Mouse (Mus musculus): ENCODE results near the gene Dlgap1.

Gene Dlgap1

DNA sequence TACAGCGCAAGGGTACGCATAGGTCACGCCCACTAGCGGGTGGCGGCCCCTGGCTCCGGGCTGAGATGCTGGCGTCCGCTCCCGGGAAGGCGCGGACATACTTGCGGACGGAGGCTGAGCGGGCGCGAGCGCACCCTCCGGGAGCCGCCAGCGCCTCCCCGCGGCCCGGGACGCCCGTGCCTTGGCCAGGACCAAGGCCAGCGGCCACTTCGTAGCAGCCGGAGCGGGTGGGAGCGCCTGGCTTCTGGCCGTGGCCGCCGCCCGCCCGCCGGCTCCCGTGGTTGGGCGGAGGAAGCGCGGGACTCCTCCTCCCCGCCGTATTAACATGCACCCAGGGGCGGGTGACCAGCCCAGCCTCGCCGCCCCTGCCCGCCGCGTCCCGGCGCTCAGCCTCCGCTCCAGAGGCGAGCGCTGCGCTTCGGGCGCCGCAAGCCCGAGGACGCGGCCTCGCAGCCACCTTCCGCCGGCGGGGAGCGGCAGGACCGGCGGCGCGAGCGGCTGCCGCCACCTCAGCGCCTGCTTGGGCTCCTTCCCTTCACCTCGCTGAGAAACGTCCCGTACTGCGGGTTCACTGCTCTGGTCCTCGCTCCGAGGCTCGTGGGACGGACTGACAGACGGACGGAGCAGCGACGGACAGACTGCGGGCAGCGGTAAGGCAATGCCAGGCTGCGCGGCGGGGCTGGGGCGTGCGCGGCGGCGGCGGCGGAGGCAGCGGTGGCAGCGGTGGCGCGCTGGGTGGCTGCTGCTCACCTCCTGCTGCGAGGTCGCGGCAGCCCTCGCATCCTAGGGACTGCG is at the start of gene Dlgap1:
Dlgap1 (plus strand) TSS at position 53 of the 795 bp plus-strand sequence.
- DNase-seq = peak; percentile 60

DNA sequence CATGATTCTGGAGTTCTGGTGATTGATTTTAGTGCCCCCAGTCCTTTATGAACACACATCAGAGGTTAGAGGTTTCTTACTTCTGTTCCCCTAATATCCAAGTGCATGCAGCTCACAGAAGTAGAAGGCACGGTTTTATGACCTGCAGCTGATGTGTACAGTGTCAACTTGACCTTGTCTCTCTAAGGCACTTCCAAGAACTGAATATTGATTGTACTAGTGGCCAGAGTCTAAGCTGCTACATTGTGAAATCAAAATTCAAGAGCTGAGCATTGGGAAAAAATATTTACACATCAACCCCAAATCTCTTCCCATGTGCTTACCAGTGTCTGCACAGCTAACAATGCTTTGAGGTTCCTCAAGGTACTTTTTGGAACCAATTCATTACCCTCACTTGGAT is 13.9 kb upstream of the Dlgap1 start:
- no peak for DNase-seq

DNA sequence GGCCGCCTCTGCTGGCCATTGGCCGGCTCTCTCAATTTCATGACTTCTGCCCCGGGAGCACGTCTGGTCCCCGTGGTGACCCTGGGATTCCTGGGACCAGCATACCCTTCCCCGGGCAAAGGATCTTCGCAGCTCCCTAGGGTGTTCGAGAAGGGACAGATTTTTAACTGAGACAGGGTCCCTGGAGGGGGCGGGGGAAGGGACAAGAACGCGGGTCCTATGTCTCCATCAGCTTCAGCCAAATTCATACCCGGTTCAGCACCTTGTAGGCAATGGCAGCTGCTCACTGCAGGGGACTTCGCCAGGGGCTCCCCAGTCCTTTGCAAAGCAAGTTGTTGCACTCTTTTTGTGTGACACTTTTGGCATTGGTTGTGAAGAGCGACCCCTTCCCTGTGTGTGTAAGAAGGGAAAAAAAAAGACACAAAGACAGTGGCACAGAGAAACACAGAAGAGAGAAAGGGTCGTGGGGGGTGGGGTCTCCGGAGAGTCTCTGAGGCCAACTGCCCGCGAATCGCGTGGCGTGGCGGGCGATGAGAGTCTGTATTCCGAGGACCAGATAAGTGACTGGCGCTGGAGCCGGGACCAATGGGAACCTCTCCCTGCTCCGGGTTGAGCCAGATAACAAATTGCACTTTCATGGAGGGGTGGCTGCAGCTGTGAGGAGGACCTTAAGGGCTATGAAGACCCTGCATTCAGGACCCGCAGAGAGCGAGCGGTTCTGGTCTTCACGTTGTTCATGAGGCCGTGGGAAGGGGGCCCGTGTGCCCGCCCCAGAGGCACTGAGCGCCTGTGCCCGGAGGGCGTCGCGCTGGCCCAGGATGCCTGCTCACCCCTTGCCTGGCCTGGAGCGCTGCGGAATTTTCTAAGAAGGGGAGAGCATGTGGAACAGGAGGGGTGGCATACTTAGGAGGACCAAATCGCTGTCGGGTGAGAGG is 1.2 kb downstream of the Dlgap1 start:
- no peak for DNase-seq

DNA sequence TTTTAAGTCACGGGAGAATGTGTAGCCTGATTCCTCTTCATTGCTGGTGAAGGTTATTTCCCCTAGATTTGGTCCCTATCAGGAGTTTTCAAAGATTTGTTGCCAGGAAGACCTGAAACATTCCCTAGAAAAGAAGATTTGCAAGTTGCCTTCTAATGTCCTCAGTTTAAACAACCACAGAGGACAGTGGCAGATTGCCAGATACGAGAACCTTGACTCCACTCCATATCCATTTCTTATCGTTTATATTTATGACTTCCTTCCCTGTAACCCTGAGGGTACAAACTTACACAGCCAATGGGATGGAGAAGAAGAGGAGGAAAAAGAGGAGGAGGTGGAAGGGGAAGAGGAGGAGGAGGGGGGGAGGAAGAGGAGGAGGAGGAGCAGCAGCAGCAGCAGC is 4.2 kb downstream of the Dlgap1 start:
- no peak for DNase-seq

DNA sequence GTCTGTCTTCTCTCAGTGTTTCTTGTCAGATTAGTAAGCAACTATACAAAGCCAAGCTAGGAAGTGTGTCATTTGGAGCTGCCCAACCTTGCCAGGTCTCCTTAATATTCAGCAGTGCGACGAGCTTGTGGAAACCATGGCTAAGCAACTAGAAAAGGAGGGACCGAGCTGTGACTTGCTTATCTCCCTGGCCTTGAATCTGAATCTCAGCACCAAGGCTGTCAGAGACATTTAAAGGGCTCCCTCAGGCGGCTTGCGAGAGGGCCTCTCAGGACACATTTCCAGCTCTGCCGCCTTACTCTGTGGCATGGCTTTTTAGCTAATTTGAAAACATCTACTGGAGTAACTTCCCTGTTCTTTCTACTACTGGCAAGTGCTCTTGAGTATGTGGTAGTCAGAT is 5.1 kb downstream of the Dlgap1 start:
- no peak for DNase-seq

DNA sequence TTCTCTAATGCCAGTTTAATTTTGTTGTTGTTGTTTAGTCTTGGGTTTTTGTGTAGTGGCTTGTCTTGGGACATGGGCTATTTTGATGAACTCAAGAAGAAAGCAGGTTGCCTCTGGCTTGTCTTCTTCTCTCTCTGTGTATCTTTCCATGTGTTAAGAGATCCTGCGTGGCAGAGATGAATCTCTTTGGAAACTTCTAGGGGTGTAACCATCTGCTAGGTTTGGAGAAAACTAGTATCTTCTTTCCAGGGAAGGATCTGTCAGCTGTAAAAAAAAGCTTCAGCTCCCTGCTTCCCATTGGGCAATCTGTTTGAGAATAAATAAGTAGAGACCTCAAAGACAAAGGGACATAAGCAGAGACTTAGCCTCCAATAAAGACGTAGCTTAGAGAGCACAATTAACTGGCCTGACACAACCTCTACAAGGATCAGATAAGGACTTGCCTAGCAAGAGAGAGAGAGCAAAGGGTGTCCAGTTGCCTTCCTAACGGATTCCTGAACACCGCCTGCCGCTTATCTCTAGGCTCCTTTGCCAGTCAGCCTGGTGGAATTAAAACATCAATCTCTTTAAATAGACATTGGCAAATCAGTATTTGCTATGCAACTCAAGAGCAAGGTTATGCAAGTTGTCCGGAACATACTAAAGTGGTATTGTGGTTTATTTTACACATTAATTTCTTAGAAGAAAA is 13.5 kb downstream of the Dlgap1 start:
- no peak for DNase-seq

DNA sequence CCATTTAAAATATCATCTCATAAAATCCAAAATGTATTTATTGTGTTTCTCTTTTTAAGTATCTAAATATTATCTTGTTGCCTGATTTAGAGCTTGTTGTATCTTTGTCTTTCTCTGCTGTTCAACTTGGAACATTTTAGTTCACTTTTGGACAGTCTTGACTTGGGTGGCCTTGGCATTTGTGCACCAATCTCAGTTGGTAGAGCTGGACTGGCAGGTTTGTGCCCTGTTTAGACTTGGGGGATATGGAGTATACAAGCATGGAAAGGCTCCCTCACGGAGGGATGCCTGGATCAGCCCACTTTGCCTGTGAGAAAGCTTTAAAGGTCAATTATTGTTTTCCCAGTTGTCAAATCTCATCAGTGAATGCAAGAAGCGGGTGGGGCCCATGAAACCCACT is 27.5 kb downstream of the Dlgap1 start:
- no peak for DNase-seq

DNA sequence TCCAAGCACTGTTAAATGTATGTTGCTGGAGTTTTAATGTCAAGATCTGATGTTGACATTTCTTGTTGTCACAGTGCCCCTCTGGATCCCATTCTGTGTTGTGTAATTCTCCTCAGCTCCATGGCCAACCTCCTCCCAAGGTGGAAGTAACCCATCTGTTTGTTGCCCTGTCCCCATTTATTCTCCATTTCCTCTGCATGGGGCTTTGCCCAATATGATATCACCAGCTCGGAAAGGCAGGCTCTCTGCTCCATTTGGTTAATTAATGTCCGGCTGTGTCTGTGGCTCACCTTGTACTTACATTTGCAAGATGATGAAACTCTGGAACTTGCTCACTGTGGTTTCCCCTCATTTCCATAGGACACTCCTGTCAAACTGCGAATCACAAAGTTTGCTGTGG is 33.2 kb downstream of the Dlgap1 start:
- DNase-seq = no peak

DNA sequence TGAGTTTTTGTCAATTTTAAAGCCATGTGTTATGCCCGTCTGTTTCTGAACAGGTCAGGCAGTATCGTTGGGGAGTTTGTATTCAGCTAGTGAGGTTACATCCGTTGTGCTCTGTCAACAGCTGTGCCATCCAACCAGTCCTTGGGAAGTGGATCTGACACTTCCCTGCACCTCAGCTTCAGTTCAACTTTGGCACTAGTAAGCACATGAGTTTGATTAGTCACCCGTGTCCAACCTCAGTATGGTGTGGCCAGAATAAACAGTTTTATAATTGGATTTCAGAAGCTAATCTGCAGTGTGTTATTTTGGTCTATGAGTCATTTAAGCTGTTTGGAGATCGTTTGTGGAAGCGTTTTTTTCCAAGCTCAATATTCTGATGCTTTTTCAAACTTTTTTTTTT is 35.8 kb downstream of the Dlgap1 start:
- DNase-seq = no peak

DNA sequence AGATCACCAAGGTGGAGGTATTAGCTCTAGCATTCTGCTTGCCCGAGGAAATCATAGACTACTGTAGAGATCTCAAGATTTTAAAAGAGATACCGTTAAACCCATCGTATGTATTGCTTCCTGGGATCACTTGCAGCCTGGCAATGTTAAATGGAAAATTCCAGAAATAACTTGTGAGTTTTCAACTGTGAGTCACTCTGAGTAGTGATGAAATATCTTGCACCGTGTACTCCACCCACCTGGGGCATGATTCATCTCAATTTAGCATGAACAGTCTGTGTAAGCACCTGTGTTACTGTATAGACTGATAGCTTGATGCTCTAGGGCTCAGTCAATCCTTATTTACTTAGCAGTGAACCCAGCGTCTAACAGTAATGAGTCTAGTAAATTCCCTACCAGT is 38.7 kb downstream of the Dlgap1 start:
- DNase-seq = no peak

DNA sequence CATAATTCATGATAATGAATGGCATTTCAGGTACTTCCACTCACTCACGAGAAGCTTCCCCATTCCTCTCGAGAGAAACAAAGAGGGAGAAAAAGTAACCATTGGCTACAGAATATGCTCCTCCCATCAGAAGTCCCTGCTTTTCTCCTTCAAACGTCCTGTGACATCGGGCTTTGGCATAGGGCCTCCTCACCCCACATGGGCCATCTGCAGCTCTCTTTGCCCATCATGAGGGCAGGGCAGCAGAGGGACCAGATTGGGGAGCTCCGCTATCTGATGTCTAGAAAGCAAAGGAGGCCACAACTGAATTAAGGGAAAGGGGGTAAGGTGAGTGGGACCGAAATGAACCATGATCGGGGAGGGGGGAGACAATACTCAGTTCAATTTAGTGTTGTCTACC is 47.6 kb downstream of the Dlgap1 start:
- DNase-seq = no peak

DNA sequence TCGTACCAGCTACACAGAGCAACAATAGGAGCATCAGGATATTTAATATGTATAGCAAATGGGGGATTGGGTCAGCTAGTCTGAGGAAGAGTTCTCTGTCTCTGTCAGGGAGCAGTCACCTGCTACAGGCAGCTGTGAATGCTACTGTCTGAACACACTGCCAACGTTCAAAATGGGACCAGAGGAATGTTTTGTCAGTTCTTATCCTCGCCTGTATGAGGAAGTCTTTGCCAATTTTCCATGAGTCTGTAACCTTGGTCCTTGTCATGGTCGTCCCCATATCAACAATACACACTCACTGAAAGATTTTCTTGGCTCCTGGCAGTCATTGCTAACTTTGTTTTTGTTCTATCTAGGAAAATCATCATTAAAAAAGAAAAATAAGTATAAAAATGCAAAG is 51.5 kb downstream of the Dlgap1 start:
- DNase-seq = no peak

DNA sequence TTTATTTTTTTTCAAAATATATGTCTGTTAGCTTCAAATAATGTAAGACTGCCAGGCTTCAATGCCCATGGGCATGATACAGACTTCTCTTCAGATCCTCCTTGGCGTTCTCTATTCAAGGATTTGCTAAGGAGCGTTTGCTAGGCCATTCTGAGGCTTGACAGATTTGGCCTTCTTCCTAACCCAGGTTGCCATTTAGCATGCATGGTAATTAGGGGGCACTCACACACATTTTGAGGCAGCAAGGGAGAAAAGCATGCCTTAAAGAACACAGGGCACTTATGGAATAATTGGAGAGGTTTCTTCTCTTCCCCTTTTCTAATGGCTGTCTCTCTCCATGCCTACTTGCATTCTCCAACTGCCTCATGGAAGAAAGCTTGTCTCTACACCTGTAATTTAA is 53.7 kb downstream of the Dlgap1 start:
- DNase-seq = no peak

DNA sequence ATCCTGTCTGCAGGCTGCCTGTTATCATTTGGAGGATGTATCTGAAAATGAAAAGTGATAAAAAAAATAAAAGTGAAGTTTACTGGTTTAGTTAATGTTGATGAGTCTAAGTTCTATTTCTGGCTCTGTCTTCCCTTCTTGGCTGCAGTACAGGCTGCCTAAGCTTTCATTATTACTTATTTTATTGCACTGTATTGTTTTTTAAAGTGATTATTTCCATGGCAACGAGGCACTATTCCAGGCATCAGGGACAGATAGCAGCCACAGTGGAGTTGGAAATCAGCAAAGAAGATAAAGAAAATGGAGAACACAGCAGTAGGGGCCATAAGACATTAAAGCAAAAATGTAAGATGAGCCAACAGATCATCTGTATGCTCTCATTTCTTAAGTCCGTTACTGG is 66.0 kb downstream of the Dlgap1 start:
- no peak for DNase-seq

DNA sequence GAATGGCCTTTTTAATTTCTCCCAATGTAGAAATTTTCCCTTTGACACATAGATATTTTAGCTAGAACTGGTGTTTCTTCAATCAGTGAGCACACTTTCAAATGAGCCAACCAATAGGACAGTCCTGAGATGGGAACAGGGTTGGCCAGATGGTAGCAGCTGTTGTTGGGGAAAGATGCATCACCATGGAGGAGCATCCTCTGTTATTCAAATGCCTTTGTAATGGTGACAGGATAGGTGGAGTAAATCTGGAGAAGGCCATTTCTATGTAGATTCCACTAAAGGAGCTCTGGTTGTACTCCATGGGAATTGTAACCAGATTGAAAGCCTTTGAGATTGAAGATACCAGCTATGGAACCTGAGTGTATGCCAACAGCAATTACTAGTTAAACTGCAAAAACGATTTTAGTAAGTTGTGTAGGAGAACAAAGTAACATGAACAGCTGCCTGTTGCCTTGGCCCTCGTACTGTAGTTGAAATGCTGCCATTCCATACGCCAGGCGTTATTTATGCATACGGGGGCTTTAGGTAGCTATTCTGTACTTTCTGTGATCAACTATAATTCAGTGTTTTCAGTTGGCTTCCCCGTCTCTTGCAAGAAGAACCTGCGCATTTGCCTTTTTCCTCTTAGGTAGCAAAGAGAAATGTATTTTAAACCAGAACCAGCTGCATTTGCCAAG is 72.0 kb downstream of the Dlgap1 start:
- DNase-seq = no peak

DNA sequence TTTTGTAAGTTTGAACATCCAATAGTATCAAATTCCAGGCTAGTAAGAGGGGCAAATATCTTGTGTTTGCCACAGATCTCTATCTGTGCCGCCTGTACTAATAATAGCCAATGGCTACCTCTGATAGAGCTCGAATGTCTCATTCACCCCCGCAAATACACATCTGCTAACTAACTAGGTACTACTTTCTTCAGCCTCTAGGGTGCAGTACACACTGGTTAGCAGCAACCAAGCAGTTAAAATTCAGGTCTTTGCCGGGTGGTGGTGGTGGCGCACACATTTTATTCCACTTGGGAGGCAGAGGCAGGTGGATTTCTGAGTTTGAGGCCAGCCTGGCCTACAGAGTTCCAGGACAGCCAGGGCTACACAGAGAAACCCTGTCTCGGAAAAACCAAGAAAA is 99.4 kb downstream of the Dlgap1 start:
- no peak for DNase-seq

DNA sequence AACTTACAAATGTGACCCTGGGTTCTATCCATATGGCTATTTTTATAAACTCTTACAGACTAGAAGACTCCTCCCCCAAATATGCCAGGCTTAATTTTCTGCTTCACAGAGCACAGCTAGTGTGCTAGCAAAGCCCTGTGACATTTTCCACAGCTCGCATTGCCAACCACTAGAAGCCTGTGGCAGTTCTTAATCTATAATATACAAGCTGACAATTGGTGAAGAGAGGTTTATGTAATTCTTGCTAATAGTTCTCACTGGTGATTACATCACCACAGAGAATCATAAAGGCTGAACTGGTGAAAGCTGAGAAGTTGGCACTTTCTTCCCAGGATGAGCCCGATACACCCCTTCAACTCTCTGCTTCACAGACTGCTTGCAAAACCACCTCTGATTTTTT is 103.2 kb downstream of the Dlgap1 start:
- DNase-seq = no peak

DNA sequence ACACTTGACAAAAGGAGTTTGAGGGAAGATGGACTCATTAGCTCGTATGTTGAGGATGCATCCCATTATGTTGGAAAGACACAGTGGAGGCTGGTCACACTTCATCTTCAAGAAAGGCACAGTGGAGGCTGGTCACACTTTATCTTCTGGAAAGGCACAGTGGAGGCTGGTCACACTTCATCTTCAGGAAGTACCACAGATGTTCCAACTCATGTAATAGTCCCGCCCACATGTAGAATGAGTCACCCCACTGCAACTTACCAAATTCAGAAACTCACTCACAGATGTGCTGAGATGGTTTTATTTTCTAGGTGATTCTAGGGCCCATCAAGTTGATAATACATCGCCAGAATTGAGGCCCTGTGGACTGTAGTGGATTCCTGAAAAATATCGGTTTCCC is 119.3 kb downstream of the Dlgap1 start:
- DNase-seq = no peak

DNA sequence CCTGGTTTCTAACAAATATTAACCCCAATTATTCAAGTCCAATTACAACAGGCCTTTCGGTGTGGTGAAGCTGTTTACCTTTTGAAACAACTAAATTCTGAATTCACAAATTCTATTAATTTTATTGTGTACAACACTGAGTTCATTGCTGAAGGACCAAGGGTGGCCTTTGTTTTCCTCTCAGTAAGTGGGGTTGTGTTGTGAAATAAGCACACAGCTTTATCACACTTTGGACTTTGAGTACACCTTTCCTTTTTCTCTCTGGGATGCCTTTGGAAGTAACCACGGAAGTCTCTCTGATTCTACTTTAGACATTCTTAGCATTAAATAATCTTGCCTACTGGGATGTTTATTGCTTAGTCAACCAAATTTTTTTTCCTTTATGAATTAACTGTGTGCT is 121.9 kb downstream of the Dlgap1 start:
- DNase-seq = no peak

DNA sequence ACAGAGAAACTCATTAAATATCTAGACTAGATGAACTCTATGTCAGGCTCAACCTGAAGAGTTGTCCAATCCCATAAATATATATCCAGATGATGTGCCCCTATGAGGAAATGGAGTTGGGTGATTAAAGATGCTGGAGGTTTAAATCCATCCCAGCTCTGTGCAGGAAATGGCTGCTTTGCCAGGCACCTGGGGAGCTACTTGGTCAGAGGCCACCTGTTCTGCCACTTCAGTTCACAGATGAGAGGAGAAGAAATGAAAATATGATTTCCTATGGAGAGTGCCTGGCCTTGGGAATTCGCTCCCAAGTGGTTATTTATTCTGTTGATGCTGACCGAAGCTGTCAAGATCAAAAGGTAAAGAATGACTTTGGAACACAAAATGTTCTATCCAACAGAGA is 160.3 kb downstream of the Dlgap1 start:
- DNase-seq = no peak

DNA sequence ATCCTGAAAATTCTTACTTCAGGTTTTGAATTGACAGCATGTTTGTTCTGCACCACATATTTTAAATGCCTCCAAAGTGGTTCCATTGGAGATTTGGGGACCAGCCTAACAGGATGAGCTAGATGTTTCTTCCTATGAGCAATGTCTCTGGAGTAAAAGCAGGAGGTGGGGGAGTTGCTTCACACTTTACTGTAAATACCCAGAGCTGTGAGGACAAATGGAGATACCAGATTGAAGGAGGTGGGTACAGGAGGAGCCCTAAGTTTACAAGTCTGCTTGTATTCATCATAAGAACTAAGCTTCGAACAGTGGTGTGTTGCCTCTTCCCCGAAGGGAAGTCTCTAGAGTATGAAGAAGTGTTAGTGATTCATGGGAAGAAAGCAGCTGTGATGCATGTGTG is 201.0 kb downstream of the Dlgap1 start:
- no peak for DNase-seq

DNA sequence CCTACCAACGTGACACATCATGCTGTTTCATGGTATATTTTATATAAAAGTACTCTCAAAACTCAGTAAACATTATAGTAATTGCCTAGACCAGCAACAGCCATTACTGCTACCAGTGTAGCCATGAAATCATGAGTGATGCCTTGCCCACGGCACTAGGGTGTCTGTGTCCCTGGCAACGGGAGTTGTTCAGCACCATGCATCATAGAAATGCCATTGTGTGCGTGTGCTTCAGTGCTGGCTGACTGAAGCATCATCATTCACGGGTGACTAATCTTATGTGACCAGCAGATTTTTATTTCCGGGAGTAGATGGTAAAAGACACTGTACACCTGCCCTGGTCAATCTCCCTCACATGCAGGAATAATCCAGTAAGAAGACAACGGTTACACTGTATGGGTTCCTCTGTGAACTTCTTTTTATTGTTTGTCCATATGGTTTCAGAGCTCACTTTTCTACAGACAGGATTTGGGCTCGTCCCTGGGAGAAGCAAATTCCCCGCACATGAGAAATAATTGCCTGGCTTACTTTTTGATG is 203.7 kb downstream of the Dlgap1 start:
- DNase-seq = no peak

DNA sequence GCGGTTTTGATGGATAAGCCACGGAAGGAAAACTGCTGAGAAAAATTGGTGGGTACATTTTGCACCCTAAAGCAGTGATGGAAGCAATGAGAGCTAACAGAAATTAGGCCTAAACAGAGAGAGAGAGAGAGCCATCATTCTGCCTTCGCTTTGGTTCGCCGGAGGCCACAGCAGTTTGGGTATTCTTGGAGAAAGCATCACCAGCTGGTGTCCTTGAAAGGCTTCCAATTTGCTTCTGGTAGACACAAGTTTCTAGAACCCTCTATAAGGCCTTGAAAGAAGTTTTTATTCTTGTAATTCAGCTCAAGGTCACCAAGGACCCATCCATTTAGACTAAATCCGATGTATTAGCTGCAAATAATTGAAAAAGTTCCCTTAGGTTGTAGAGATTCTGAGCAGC is 205.0 kb downstream of the Dlgap1 start:
- DNase-seq = no peak
